Mouse (Mus musculus) midbrain, embryonic 16.5 days (tissue): Measurements from ENCODE around the gene Brox. TPM values are rescaled to one million over a fixed set of nuclear protein-coding genes. Genes with fewer than 3 reads are reported as not detected.

Experiments used
- ATAC-seq: fragments of 200-750 bp; cut with Nextera tagmentation; 2 replicates; pipeline ENCODE4 v1.8.0; 2017; ENCODE audit warnings: moderate TSS enrichment
- H3K27ac ChIP-seq: fragments of 300-500 bp; sonication (generic); 2 replicates; pipeline ENCODE4 v1.5.1; 2014; ENCODE audit warnings: mild to moderate bottlenecking, low read length, mixed read lengths
- H3K27me3 ChIP-seq: fragments of 300-500 bp; sonication (generic); 2 replicates; pipeline ENCODE4 v1.6.1; 2014; ENCODE audit warnings: low read depth, low read length, mixed read lengths; ENCODE audit not compliant: control insufficient read depth, insufficient read depth
- H3K36me3 ChIP-seq: fragments of 300-500 bp; sonication (generic); 2 replicates; pipeline ENCODE4 v1.6.1; 2014; ENCODE audit warnings: mild to moderate bottlenecking, low read length, moderate library complexity, mixed read lengths; ENCODE audit not compliant: control insufficient read depth, insufficient read depth
- H3K4me1 ChIP-seq: fragments of 300-500 bp; sonication (generic); 2 replicates; pipeline ENCODE4 v1.6.1; 2014; ENCODE audit warnings: mild to moderate bottlenecking, low read length, mixed read lengths; ENCODE audit not compliant: control insufficient read depth, insufficient read depth
- H3K4me2 ChIP-seq: fragments of 300-500 bp; sonication (generic); 2 replicates; pipeline ENCODE4 v1.6.1; 2014; ENCODE audit warnings: mild to moderate bottlenecking, low read length, mixed read lengths
- H3K4me3 ChIP-seq: fragments of 300-500 bp; sonication (generic); 2 replicates; pipeline ENCODE4 v1.5.1; 2014; ENCODE audit warnings: low read depth, mild to moderate bottlenecking, low read length, moderate library complexity, mixed read lengths
- H3K9ac ChIP-seq: fragments of 300-500 bp; sonication (generic); 2 replicates; pipeline ENCODE4 v1.6.1; 2014; ENCODE audit warnings: low read depth, low read length, mixed read lengths
- H3K9me3 ChIP-seq: fragments of 300-500 bp; sonication (generic); replicated peaks from 2 replicates; pipeline ENCODE4 v1.6.1; 2014; ENCODE audit warnings: mild to moderate bottlenecking, low read length, mixed read lengths; ENCODE audit not compliant: control insufficient read depth, poor library complexity, severe bottlenecking
- WGBS: fragments of 180-500 bp; shearing (Covaris S2); extraction: QIAGEN DNeasy Blood & Tissue Kit; methylation state at CpG from one replicate; pipeline ENCODE4 v1.1.7; 2014; 5-methylcytosine and 5-hydroxymethylcytosine counted together
- polyA plus RNA-seq: library from polyadenylated mRNA; unstranded; fragments of >200 nt; fragmentation: Nextera tagmentation; extraction: Ambion mirVana; gene quantifications from 2 replicates; pipeline ENCODE4 v1.2.1, GENCODE M21; 2015

Brox gene
- polyA plus RNA-seq, 1 experiment from 2014 or later, result 105 TPM

DNA sequence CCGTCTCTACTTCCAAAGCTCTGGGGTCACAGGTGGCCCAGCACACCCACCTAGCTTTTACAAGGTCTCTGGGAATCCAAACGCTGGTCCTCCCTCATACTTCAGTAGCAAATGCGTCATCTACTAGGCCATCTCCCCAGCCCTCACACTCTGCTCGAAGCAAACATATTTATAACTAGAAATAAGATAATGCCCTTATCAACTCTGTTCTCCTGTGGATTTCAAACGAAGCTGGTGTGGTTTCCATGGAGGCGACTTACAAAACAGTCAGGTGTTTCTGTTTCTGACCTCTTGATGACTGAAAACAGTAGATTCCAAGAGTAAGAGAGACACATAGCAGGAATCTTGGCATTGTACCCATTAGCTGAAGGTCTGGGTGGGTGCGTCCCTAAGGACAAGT is 69.6 kb downstream of the Brox start:
- no peaks in the 10 kb centered on the region for H3K4me1 ChIP-seq

More for the DNA sequence above, 69.6 kb downstream of the Brox start:
- H3K9ac ChIP-seq, result no peak overlapping the region
- no peak for ATAC-seq
- H3K4me2 ChIP-seq, result no peak overlapping the region
- 85% methylated on average over 7 of the region's 7 CpGs for WGBS
- no peak overlapping the region for H3K27ac ChIP-seq
- H3K27me3 ChIP-seq, result no peaks in the 10 kb centered on the region
- no peaks in the 10 kb centered on the region for H3K36me3 ChIP-seq
- no peaks in the 10 kb centered on the region for H3K9me3 ChIP-seq
- H3K4me3 ChIP-seq, result no peak overlapping the region

Other genes with a start within 250 kb of the Brox start
- gene Disp1, start 75.7 kb downstream of the Brox start, polyA plus RNA-seq, result 7.6 and 10.3 TPM in 2 replicates
- gene Aida, start 679 bp downstream of the Brox start, polyA plus RNA-seq, result 50.8 and 55.1 TPM in 2 replicates
- gene Mia3, start 72.3 kb upstream of the Brox start, polyA plus RNA-seq, result 111 and 116 TPM in 2 replicates
- gene Taf1a, start 91.7 kb upstream of the Brox start, polyA plus RNA-seq, result 16.4 and 17.7 TPM in 2 replicates
- gene Hhipl2, start 120.9 kb upstream of the Brox start, polyA plus RNA-seq, result 0.57 TPM in 2 replicates